Mouse (Mus musculus) layer of hippocampus, adult 8-10 months (tissue): Measurements from ENCODE around the gene Cacng7. TPM values are rescaled to one million over a fixed set of nuclear protein-coding genes. Genes with fewer than 3 reads are reported as not detected.
A peak's percentile ranks its signal among the peaks of the same experiment; 100 is the strongest.
"Not testable (repeated sequence)": the region's sequence is repeated elsewhere in the genome, so short reads cannot be mapped to it uniquely, and the experiment has no call there.

Source experiments
- DNase-seq, 2 experiments: peaks; one replicate each; pipeline ENCODE4 v3.0.0; 2022; ENCODE audit warnings: low spot score in 2 of 2
- microRNA-seq, 2 experiments: library from miRNA; unstranded; fragments of <30 nt; microRNA quantifications; one replicate each; pipeline ENCODE4 v1.2.0; 2022
- total RNA-seq, 4 experiments: library from RNA; stranded (reverse); gene quantifications; 2 replicates each; pipeline ENCODE4 v1.2.4; 2022

Cacng7 gene
- total RNA-seq, 4 experiments from 2014 or later: 131 to 139 (median 137) TPM

GRCm38 (mm10) chr7:3389444-3390412, 57.0 kb downstream of the Cacng7 start:
- DNase-seq: peak in 1 of 2 experiments; percentile 79

GRCm38 (mm10) chr7:3390413-3391080, 57.8 kb downstream of the Cacng7 start, which contains the start of gene Cacng8:
Gene Cacng8, plus strand, starts transcription at chr7:3390683.
- no peak for DNase-seq

DNA sequence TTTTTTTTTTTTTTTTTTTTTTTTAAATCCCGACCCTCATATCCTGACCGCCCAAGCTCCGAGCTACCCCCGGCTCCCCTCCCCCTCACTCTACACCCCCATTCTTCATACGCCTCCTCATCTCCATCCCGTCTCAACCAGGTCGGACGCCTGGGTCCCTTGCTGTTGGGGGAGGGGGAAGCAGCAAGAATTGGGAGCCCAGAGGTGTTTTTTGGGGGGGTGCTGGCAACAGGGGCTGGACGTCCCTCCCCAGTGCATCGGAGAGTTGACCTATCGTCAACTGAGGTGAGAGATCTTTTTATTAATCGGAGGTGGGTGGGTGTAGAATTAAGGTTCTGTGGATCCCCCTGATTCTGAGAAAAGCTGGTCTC, 58.3 kb downstream of the Cacng7 start:
- no peak for DNase-seq

- no peak for DNase-seq
Observed at GRCm38 (mm10) chr7:3391809-3392208, 59.1 kb downstream of the Cacng7 start.

- no peak for DNase-seq
Observed at GRCm38 (mm10) chr7:3397355-3397754, 64.6 kb downstream of the Cacng7 start.

DNA sequence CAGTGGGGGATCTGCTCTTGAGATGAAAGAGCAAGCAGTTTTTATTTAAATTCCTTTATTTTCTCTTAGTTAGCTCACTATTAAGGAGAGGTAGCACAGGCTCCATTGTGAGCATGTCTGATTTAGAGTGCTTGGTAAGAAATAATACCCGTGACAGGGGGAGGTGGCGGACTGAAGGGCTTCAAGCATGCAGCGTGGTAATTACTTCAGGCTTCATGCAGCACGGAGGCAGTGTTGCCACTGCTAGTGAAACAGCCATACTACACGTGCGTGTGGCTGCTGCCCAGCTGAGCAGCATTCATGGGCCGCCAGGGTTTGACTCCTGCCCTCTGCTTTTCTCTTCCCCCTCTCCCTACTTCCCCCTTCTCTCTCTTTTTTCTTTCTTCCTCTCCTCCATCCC, 65.0 kb downstream of the Cacng7 start:
- DNase-seq: no peak

DNA sequence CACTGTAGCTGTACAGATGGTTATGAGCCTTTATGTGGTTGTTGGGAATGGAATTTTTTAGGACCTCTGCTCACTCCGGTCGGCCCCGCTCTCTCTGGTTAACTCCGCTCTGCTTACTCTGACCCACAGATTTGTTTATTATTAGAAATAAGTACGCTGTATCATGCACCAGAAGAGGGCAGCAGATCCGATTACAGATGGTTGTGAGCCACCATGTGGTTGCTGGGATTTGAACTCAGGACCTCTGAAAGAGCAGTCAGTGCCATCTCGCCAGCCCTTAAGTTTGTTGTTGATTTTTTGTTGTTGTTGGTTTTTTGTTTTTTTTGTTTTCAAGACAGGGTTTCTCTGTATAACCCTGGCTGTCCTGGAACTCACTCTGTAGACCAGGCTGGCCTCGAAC, 65.6 kb downstream of the Cacng7 start:
- not testable (repeated sequence) for DNase-seq

DNA sequence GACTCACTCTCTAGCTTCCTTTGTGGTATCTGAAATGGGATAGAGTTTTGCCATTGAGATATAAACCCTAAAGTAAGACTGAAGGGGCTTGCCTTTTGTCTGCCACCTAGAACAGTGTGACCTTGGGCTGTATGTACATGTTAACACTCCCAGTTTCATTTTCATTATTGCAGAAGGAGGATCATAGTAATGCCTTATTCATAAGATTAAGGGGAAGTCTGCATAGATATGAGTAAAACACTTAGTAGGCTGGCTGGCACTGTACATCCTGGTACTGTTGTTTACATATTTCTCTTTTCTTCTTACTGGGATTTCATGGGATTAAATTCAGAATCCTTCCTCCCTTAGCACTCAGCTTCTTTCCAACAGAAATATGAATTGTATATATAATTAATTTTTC, 67.2 kb downstream of the Cacng7 start:
- DNase-seq: no peak

GRCm38 (mm10) chr7:3409729-3410520, 77.2 kb downstream of the Cacng7 start:
- DNase-seq: no peak

DNA sequence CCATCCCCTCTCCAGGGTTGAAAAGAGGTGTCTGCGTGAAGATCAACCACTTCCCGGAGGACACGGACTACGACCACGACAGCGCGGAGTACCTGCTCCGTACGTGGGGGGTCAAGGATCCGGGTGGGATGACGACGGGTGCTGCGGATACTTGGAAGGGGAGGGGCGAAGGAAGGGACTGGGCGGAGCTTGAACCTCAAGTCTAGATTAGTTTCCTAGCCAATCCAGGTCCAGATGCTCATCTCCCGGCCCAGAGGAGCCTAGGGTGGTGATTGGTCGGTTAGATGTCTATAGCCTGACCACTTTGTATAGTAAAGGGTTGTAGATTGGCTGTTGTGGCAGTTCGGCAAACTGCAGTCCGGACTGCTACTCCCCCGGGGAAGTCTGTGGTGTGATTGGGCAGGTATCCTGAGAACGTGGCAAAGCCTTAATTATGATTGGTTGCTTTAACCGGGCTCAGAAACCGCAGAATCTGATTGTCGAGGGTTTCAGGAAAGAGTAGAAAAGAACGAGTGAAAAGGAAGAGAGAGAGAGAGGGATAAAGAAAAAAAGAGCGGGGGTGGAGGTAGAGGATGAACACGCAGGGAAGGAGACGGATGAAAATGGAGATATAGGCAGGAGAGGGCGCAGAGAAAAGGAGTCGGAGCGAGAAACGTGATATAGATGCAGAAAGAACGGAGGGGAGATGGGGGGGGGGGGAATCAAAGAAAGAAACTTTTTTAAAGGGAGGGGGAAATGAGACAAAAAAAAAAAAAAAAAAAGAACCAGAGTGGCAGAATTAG, 78.6 kb downstream of the Cacng7 start:
- DNase-seq: peak in 1 of 2 experiments; percentile 48

DNA sequence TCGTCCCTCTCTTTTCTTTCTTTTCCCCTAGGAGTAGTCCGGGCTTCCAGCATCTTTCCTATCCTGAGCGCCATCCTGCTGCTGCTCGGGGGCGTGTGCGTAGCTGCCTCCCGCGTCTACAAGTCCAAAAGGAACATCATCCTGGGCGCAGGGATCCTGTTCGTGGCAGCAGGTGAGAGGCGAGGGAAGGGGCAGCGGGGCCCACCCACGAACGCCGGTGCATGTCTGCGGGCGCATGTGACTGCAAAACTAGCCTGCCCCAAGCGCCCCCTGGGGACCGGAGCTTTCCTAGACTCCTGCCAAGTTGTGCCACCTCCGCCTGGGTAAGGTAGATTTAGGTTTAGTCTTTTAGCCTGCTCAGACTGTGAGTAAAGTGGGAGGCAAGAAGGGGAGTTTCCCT, 79.3 kb downstream of the Cacng7 start:
- no peak for DNase-seq

GRCm38 (mm10) chr7:3414888-3415287, 82.1 kb downstream of the Cacng7 start:
- DNase-seq: no peak

GRCm38 (mm10) chr7:3415378-3415777, 82.6 kb downstream of the Cacng7 start:
- DNase-seq: no peak

Small RNA genes lying within 50 kb of the gene (microRNA-seq; reads per million reads assigned to microRNA genes)
- gene Gm23450: 1,014 to 1,149 reads per million in 2 experiments

Other genes starting within 250 kb of the Cacng7 start
- gene AU018091, start 163.8 kb upstream of the Cacng7 start, total RNA-seq: not detected
- gene Nlrp12, start 83.2 kb upstream of the Cacng7 start, total RNA-seq: under 1 TPM in 1 of 4 experiments, not detected in 3; 0.09 TPM
- gene Myadm, start 43.9 kb upstream of the Cacng7 start, total RNA-seq: 10 to 100 TPM; 57.2 to 68.4 (median 58.8) TPM
- gene Prkcg, start 43.8 kb upstream of the Cacng7 start, total RNA-seq: 100 to 1,000 TPM; 458 to 553 (median 501) TPM
- 100 to 1,000 TPM; 331 to 354 (median 340) TPM for gene Cacng8, start 57.7 kb downstream of the Cacng7 start, total RNA-seq
- 1 to 10 TPM; 1.2 to 2.5 (median 1.5) TPM for gene Cacng6, start 91.2 kb downstream of the Cacng7 start, total RNA-seq
- gene Tarm1, start 169.7 kb downstream of the Cacng7 start, total RNA-seq: under 1 TPM in 2 of 4 experiments, not detected in 2; 0.41 to 0.70 TPM